Mouse (Mus musculus) myocyte (in vitro differentiated cells): Measurements from ENCODE around the gene Clnk. TPM values are rescaled to one million over a fixed set of nuclear protein-coding genes. Genes with fewer than 3 reads are reported as not detected.

ENCODE experiments used
- H3K27me3 ChIP-seq: one replicate; pipeline ENCODE4 v1.6.1; 2011; ENCODE audit not compliant: control insufficient read depth, insufficient read depth, insufficient read length
- H3K36me3 ChIP-seq: one replicate; pipeline ENCODE4 v1.6.1; 2011; ENCODE audit not compliant: control insufficient read depth, insufficient read depth
- H3K4me2 ChIP-seq: one replicate; pipeline ENCODE4 v1.6.1; 2011; ENCODE audit warnings: low read depth, control low read depth
- H3K4me3 ChIP-seq: one replicate; pipeline ENCODE4 v1.5.1; 2011; ENCODE audit warnings: mild to moderate bottlenecking, control low read depth, moderate library complexity
- H3K79me2 ChIP-seq: one replicate; pipeline ENCODE4 v1.6.1; 2011; ENCODE audit not compliant: control insufficient read depth, insufficient read depth
- H3ac ChIP-seq: one replicate; pipeline ENCODE4 v1.6.1; 2011; ENCODE audit not compliant: control insufficient read depth, insufficient read length
- CEBPB ChIP-seq: IDR thresholded peaks from 2 replicates; pipeline ENCODE4 v1.6.1; 2011; ENCODE audit warnings: mild to moderate bottlenecking, moderate library complexity; ENCODE audit not compliant: poor library complexity, insufficient read depth, severe bottlenecking
- E2F4 ChIP-seq: IDR thresholded peaks from one replicate; pipeline ENCODE4 v1.6.1; 2011; ENCODE audit warnings: mild to moderate bottlenecking, control low read depth, moderate library complexity; ENCODE audit not compliant: insufficient read depth
- MAX ChIP-seq: IDR thresholded peaks from one replicate; pipeline ENCODE4 v1.6.1; 2011; ENCODE audit warnings: low read depth, mild to moderate bottlenecking, control low read depth
- MYOD1 ChIP-seq, 3 experiments: IDR thresholded peaks; one replicate each; pipeline ENCODE4 v1.6.1; 2011; ENCODE audit warnings: control low read depth in 2 of 3, low read depth in 2 of 3, mild to moderate bottlenecking in 2 of 3, moderate library complexity in 1 of 3; ENCODE audit not compliant: insufficient read length in 2 of 3, control insufficient read depth in 1 of 3
- MYOG ChIP-seq, 3 experiments: IDR thresholded peaks; one replicate each; pipeline ENCODE4 v1.6.1; 2011; ENCODE audit warnings: control low read depth in 2 of 3, low read depth in 2 of 3, mild to moderate bottlenecking in 2 of 3; ENCODE audit not compliant: insufficient read length in 2 of 3, control insufficient read depth in 1 of 3, insufficient read depth in 1 of 3
- POLR2A ChIP-seq: IDR thresholded peaks from one replicate; pipeline ENCODE4 v1.6.1; 2011; ENCODE audit warnings: low read depth, mild to moderate bottlenecking, control low read depth, moderate library complexity; ENCODE audit not compliant: insufficient read length
- POLR2AphosphoS2 ChIP-seq: IDR thresholded peaks from one replicate; pipeline ENCODE4 v1.6.1; 2011; ENCODE audit warnings: low read depth, control low read depth; ENCODE audit not compliant: insufficient read length
- REST ChIP-seq: IDR thresholded peaks from one replicate; pipeline ENCODE4 v1.6.1; 2011; ENCODE audit warnings: mild to moderate bottlenecking, control low read depth, moderate library complexity; ENCODE audit not compliant: insufficient read depth, insufficient read length
- SRF ChIP-seq: IDR thresholded peaks from one replicate; pipeline ENCODE4 v1.6.1; 2011; ENCODE audit warnings: low read depth; ENCODE audit not compliant: control insufficient read depth, insufficient read length
- TCF12 ChIP-seq: IDR thresholded peaks from one replicate; pipeline ENCODE4 v1.6.1; 2011; ENCODE audit warnings: mild to moderate bottlenecking, control low read depth; ENCODE audit not compliant: poor library complexity, insufficient read depth, severe bottlenecking
- TCF3 ChIP-seq: IDR thresholded peaks from one replicate; pipeline ENCODE4 v1.6.1; 2011; ENCODE audit warnings: low read depth, control low read depth; ENCODE audit not compliant: insufficient read length
- USF1 ChIP-seq: IDR thresholded peaks from one replicate; pipeline ENCODE4 v1.6.1; 2011; ENCODE audit warnings: low read depth, mild to moderate bottlenecking, control low read depth, moderate library complexity
- polyA plus RNA-seq: library from polyadenylated mRNA; unstranded; fragments of >200 nt; fragmentation: generic; extraction: Trizol; gene quantifications from one replicate; pipeline ENCODE4 v1.2.1, GENCODE M21; 2012; ENCODE audit warnings: missing spikeins

The Clnk gene
- polyA plus RNA-seq, 1 experiment, result not detected

DNA sequence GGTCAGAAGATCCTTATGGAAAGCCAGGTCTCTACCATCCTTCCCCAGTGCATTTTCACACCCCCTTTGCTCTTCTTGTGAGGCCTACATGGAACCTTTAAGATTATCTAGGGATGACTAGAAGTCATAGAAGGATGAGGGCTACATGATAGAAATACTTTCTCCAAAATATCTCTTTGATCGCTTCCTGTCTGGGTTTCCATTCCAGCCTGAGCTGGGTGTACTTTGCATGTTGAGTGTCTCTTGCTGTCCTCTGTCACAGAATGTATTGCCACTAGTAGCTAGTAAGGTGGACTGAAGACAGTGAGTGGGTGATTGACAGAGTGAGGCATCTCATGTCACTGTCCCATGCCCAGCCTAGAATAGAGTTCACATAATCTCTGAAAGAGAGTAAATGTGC is 36.6 kb downstream of the Clnk start:
- no peaks in the 10 kb centered on the region for H3K27me3 ChIP-seq

GRCm38 (mm10) chr5:38827310-38827709 is 49.3 kb downstream of the Clnk start:
- Histone ChIP-seq H3K27me3 (no peaks in the 10 kb centered on the region), H3K4me2 (no peak overlapping the region), H3ac (no peak overlapping the region), H3K4me3 (no peak overlapping the region), H3K79me2 (no peaks in the 10 kb centered on the region), H3K36me3 (no peaks in the 10 kb centered on the region)
- TF ChIP-seq MYOD1 (IDR thresholded peaks at IDR 0.05; ENCODE audit: control insufficient read depth in 1 of 3, insufficient read length in 2 of 3, low read depth in 2 of 3) (no peak), TCF12 (no peak), MAX (no peak), MYOG (IDR thresholded peaks at IDR 0.05; ENCODE audit: control insufficient read depth in 1 of 3, insufficient read depth in 1 of 3, insufficient read length in 2 of 3, low read depth in 2 of 3) (no peak), TCF3 (no peak), CEBPB (no peak), POLR2A (no peak), SRF (no peak), E2F4 (no peak), POLR2AphosphoS2 (no peak), REST (no peak), USF1 (no peak)

More for the DNA sequence above, 36.6 kb downstream of the Clnk start:
- Histone ChIP-seq H3K79me2 (no peaks in the 10 kb centered on the region), H3K4me3 (no peak overlapping the region), H3K36me3 (no peaks in the 10 kb centered on the region), H3K4me2 (no peak overlapping the region), H3ac (no peak overlapping the region)
- TF ChIP-seq SRF, result no peak
- TF ChIP-seq POLR2A, result no peak
- TF ChIP-seq CEBPB, result no peak

DNA sequence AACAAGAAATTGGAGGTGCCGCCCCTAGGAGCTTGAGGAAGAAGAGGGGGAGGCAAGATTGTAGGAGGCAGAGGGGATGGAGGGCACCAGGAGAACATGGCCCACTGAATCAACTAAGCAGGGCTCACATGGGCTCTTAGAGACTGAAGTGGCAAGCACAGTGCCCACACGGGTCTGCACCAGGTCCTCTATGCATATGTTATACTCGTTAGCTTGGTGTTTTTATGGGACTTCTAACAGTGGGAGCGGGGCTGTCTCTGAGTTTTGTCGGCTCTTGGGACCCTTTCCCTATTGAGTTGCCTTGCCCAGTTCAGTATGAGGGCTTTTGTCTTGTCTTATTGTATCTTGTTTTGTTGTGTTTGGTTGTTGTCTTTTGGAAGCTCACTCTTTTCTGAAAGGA is 50.0 kb downstream of the Clnk start:
- Histone ChIP-seq H3K36me3 (no peaks in the 10 kb centered on the region), H3K27me3 (no peaks in the 10 kb centered on the region), H3K4me3 (no peak overlapping the region), H3ac (no peak overlapping the region), H3K79me2 (no peaks in the 10 kb centered on the region), H3K4me2 (no peak overlapping the region)
- TF ChIP-seq REST, result no peak
- no peak for TF ChIP-seq E2F4
- no peak for TF ChIP-seq MAX
- TF ChIP-seq POLR2A, result no peak
- no peak for TF ChIP-seq MYOD1 (IDR thresholded peaks at IDR 0.05; ENCODE audit: control insufficient read depth in 1 of 3, insufficient read length in 2 of 3, low read depth in 2 of 3)
- no peak for TF ChIP-seq USF1

GRCm38 (mm10) chr5:38824132-38824965 is 52.3 kb downstream of the Clnk start:
- no peak for TF ChIP-seq MYOD1 (IDR thresholded peaks at IDR 0.05; ENCODE audit: control insufficient read depth in 1 of 3, insufficient read length in 2 of 3, low read depth in 2 of 3)
- TF ChIP-seq SRF, result no peak
- TF ChIP-seq MAX, result no peak
- no peak for TF ChIP-seq MYOG (IDR thresholded peaks at IDR 0.05; ENCODE audit: control insufficient read depth in 1 of 3, insufficient read depth in 1 of 3, insufficient read length in 2 of 3, low read depth in 2 of 3)
- TF ChIP-seq REST, result no peak
- no peak for TF ChIP-seq E2F4
- TF ChIP-seq POLR2AphosphoS2, result no peak
- no peak for TF ChIP-seq USF1
- TF ChIP-seq POLR2A, result no peak
- no peak for TF ChIP-seq TCF3
- H3K27me3 ChIP-seq, result no peaks in the 10 kb centered on the region
- no peak overlapping the region for H3K4me3 ChIP-seq
- no peak overlapping the region for H3ac ChIP-seq
- no peak overlapping the region for H3K4me2 ChIP-seq
- H3K79me2 ChIP-seq, result no peaks in the 10 kb centered on the region
- no peaks in the 10 kb centered on the region for H3K36me3 ChIP-seq

DNA sequence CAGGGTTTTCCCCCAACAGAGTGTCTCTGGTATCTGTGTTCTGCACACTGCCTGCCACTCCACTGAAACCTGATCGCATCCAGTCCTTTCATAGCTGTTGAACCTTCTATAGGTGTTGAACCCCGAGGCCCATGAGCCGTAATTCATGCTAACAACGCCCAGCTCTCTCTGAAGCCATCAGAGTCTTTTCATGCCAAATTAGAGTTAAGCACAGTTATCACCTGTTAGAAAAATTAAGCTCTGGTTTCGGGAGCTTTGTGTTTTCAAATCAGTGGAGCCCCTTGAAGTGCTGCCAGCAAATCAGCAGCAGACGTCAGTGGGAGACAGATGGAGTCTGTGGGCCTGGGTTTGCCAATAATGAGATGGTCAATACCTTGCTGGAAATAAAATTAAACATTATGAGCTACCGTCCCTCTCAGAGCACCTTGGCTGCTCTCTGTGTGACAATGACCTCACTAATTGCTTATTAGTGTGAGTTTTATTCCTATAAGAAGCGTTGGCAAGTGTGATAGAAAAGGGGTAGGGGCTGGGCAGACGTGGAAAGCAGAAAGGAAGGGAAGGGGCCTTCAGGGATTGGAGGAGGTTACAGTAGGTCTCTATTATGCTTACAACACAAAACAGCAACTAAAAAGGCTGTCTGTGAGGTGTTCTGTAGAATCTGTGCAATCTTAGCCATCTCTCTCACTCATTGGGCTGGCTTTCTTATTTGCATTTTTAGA is 63.1 kb downstream of the Clnk start:
- Histone ChIP-seq H3K4me3 (no peak overlapping the region), H3K4me2 (no peak overlapping the region), H3ac (no peak overlapping the region), H3K79me2 (no peaks in the 10 kb centered on the region), H3K27me3 (peaks cover 10% of the 10 kb centered on the region), H3K36me3 (no peaks in the 10 kb centered on the region)
- TF ChIP-seq MYOG (IDR thresholded peaks at IDR 0.05; ENCODE audit: control insufficient read depth in 1 of 3, insufficient read depth in 1 of 3, insufficient read length in 2 of 3, low read depth in 2 of 3), result no peak
- TF ChIP-seq CEBPB, result no peak
- no peak for TF ChIP-seq E2F4
- TF ChIP-seq SRF, result no peak
- no peak for TF ChIP-seq REST
- TF ChIP-seq TCF12, result no peak
- no peak for TF ChIP-seq USF1
- TF ChIP-seq MYOD1 (IDR thresholded peaks at IDR 0.05; ENCODE audit: control insufficient read depth in 1 of 3, insufficient read length in 2 of 3, low read depth in 2 of 3), result no peak
- TF ChIP-seq TCF3, result no peak
- no peak for TF ChIP-seq POLR2AphosphoS2
- TF ChIP-seq POLR2A, result no peak
- TF ChIP-seq MAX, result no peak
